Mouse (Mus musculus): ENCODE data around the gene Alpl. TPM values are rescaled to one million over a fixed set of nuclear protein-coding genes. Genes with fewer than 3 reads are reported as not detected.

Gene Alpl
- polyA plus RNA-seq (2012; rRNA removed), result 70.2 and 153 TPM in 2 replicates

GRCm38 (mm10) chr4:137795611-137796557 is at the start of gene Alpl:
Alpl (minus strand) TSS chr4:137796384.
- no peak for DNase-seq (ENCODE audit: low read depth)

DNA sequence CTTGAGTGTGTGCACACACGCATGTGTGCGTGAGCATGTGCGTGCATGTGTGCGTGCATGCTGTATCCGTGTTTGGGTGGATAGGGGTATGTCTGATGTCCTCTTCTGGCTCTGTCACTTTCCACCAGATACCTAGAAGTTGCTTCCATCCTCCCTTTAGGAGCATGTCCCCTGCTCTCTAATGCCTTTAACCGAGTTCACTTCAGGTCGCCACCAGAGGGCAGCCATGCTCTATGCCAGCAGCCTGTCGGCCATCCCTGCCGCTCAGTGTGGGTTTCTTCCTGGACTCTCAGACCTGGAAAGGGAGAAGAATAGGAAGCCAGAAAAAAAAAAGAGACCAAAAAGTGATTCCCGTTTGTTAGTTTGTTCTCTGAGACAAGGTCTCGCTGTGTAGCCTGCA is 48.5 kb upstream of the Alpl start:
- DNase-seq (ENCODE audit: low read depth), result no peak

DNA sequence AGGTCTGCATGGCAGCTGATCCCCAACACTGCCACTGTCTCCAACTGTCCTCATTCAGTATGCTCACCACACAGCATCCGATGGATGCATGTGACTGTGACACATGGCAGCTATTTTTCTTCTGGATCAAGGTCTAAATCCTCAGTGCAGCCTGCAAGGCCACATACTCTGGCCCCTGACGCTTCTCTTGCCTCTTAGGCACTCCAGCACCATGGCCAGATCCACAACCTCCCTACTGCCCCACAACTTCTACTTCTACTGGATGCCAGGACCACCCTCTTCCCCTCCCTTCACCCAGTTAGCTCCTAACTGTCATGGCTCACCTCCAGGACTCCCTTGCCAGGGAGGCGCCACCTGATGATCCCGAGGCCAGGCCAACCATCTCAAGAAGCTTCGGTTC is 43.3 kb upstream of the Alpl start:
- no peak for DNase-seq (ENCODE audit: low read depth)

GRCm38 (mm10) chr4:137838791-137839190 is 42.6 kb upstream of the Alpl start:
- no peak for DNase-seq (ENCODE audit: low read depth)

DNA sequence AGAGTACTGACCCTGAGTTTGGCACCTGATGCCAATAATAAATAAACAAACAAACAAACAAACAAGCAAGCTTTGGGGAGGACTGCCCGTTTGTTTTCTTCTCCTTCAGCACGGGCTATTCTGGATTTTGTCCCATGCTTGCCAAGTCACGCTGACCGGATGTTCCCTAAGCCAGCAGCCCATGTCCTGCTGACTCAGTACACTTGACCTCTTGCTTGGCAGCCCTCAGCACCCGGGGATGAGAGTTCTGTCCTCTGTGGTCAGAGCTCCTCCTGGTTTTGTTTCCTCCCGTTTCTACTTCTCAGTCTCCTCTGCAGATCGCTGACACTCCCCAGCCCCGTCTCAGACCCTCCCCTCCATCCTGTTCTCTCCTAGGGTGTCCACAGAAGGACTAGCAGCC is 41.6 kb upstream of the Alpl start:
- no peak for DNase-seq (ENCODE audit: low read depth)

DNA sequence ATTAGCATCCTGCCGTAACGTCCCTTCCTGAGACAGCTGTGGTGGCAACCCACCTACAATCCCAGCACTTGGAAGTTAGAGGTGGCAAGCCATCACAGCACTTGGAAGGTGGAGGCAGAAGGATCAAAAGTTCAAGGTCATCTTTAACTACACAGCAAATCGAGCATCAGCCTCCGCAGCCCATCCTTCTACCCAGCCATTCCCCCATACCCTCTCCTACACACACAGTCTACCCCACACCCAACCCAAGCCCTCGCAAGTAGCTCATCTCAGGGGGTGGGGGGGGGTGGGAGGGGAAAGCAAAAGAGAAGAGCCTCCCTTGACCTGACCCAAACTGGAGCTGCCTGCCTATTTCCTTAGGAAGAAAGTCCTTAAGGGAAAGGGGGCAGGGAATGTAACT is 40.6 kb upstream of the Alpl start:
- DNase-seq (ENCODE audit: low read depth), result no peak

DNA sequence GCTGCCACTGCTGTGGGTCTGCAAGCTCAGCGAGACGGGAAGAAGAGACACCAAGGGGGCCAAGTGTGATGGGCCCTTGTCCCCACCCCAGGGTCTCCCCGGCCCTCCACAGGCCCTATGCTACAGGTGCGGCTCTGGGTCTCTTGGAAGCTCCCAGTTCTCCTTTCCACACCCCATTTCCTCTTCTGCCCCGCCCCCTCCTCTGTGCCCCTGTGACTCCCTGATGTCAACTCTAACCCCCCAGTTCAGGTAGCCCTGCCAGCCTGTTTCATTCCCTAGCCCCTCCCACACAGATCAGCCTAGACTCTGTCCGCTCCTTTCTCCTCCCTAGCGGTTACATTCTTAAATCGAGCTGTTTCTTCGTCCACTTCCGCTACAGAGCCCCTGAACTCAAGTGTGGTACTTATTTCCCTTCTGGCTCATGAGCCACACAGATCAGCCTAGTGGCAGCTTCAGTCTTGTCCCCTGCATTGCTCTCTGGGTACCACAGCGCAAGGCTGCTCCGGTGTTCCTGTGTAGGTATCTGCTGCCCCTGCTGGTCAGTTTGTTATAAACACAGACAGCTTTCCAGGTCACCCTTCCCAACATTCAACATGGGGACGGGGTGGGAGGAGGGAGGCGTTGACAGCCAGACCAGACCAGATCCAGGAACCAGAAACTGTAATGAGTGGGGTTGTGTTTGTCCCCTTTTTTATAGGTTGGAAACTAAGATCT is 39.6 kb upstream of the Alpl start:
- DNase-seq (ENCODE audit: low read depth), result no peak

DNA sequence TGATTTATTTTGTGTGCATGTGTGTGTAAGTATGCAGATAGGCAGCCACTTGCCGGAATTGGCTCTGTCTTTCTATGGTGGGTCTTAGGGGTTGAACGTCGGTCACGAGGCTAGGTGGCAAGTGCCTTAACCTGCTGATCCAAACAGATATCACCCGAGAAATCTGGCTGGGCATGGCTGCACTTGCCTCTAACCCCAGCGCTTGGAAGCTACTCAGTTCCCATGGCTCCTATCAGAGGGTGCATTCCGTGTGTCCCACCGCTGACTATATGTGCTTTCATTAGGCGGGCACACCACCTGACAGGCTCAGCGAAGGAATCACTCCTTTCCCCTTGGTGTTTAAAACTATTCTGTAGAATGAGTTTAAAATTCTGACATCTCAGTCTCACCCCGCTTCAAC is 35.4 kb upstream of the Alpl start:
- no peak for DNase-seq (ENCODE audit: low read depth)

- DNase-seq (ENCODE audit: low read depth), result no peak
Observed at GRCm38 (mm10) chr4:137830380-137830779, 34.2 kb upstream of the Alpl start.

- DNase-seq (ENCODE audit: low read depth), result no peak
Observed at GRCm38 (mm10) chr4:137824881-137825280, 28.7 kb upstream of the Alpl start.

DNA sequence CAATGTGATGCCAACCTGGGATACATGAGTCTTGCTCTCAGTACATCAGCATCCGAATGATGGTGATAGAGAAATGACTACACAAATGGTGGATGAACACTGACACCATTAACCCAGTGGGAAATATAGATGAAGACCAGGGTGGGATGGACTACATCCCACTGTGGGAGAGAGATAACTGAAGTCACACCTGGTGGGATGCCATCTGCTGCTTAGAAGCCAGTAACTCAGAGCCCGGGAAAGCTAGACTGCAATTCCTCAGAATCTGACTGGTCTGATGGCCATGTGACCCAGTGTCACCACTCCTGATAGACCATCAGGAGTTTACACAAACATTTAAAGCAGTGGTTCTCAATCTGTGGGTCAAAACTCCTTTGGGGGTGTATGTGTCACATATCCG is 27.4 kb upstream of the Alpl start:
- DNase-seq (ENCODE audit: low read depth), result no peak

DNA sequence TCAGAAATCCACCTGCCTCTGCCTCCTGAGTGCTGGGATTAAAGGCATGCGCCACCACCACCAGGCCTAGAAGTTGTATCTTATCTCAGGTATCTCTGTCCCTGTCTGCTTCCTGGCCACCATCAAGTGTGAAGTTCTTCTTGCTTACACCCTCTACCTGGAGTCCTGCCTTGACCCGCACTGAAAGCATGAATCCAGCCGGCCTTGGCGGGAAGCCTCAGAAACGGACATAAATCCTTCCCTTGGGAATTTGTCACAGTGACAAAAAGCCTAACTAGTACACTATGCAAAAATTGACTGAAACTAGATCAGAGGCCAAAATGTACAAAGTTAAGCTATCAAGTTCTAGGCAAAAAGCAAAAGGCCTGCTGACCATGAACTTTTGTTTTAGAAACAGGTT is 26.4 kb upstream of the Alpl start:
- DNase-seq (ENCODE audit: low read depth), result no peak

GRCm38 (mm10) chr4:137820721-137821120 is 24.5 kb upstream of the Alpl start:
- DNase-seq (ENCODE audit: low read depth), result no peak

- DNase-seq (ENCODE audit: low read depth), result no peak
Observed at GRCm38 (mm10) chr4:137819487-137819886, 23.3 kb upstream of the Alpl start.

DNA sequence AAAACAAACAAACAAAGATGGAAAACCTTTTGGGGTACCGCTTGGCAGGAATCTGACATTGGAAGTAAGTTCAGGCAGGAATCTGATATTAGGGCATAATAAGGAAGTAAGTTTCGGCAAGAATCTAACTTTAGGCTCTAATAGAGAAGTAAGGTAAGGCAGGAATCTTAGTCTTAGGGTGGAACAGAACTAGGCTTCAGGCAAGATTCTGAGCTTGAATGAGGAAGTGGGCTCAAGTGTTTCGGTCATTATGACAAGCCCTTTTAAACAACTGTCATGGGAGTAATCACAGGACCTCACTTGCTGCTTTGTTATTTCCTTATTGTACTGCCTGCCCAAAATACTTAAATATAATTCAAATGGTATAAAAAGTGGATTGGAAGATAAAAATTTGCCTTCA is 22.2 kb upstream of the Alpl start:
- DNase-seq (ENCODE audit: low read depth), result no peak

DNA sequence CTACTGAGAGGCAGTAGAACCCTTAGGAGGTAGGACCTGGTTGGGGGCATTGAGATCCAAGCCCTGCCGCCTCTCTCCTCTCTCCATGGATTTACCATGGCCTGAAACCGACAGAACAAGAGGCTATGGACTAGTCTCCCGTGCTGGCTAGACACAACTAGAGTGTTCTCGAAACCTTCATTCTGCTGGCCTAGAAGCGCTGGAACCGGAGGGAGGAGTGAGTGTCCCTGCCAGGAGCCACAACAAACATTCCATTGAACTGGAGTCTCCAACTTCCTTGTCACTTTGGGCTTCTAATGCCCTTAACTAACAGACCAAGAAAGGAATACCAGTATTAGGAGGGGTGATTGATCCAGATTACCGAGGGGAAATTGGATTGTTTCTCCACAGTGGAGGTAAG is 20.0 kb upstream of the Alpl start:
- no peak for DNase-seq (ENCODE audit: low read depth)

- no peak for DNase-seq (ENCODE audit: low read depth)
Observed at GRCm38 (mm10) chr4:137815473-137815872, 19.3 kb upstream of the Alpl start.

GRCm38 (mm10) chr4:137814140-137814539 is 18.0 kb upstream of the Alpl start:
- DNase-seq (ENCODE audit: low read depth), result no peak

DNA sequence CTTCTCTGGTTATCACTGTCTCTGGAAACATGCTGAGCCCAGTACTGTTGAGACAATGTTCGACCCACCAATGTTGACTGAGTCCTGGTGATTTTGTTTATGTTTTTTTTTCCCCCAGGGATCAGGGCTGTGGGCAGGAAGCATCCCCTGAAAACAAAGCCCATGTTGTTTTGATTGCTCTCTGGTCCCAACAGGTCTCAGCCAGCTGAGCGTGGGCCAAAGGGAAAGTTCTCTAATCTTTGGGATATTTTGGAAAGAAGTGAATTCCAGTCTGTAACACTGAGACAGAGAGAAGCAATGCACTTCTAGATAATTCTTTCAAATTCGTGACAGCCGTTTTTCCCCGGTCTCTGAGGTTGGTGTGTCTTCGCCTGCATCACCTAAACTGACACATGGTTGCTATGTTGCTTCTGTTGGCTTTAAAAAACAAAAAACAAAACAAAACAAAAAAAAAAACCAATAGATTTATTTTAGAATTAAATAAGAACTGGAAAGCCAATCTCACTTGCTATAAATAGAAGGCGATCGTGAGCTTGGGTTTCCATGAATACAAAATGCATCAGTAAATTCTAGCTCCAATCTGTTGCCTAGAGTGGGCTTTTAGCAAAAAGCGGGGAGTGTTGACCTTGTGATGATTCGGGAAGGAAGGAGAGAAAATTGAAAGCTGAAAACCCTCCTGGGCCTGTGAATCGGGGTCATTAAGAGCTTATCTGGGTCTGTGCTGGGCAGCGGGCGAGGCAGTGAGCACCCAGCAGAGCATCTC is 16.9 kb upstream of the Alpl start:
- DNase-seq (ENCODE audit: low read depth), result no peak

GRCm38 (mm10) chr4:137809999-137810398 is 13.8 kb upstream of the Alpl start:
- DNase-seq (ENCODE audit: low read depth), result peak; percentile 59

DNA sequence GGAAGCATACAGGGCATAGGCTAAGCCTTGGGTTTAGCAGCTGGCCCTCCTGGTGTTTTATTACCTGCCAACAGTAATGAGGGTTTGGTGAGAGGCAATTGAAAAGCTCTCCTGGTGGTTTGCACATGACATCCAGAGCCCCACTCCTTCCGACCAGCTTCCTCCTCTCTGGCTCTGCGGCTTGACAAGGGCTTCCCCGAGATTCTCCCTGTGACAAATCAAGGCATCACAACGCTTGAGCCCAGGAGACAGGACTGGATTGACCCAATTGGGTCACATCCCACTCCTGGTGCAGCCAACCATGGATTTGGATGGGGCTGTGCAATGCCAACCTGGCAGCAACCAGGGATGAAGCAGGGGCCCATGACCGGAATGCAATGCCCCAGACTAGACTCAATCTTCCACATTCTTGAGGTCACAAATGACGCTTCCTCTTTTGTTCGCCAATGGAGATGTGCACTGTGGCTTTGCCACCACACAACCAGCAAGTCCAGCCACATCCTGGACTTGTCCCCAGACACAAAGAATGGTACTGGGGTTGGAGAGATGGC is 11.2 kb upstream of the Alpl start:
- no peak for DNase-seq (ENCODE audit: low read depth)

DNA sequence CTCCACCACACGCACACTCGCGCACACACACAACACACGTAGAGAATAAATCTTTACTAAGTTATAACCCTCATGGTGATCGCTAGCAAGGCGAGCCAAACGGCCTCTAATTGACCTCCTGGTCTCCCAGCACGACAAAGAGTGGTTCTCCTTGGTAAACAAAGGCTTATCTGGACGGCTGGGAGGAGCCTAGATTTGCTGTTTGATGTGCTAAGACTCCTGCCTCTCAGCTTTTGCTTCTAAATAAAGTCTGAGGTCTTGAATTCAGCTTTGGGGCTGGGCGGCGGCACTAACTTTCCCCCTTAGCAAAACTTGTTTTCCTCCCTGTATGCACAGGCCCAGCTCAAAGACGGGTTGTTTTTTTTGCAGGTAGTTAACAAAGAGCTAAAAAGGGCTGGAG is 5.0 kb upstream of the Alpl start:
- no peak for DNase-seq (ENCODE audit: low read depth)
